Mouse (Mus musculus) kidney, postnatal 0 days (tissue): Measurements from ENCODE around the gene Tmub1. TPM values are rescaled to one million over a fixed set of nuclear protein-coding genes. Genes with fewer than 3 reads are reported as not detected.

ENCODE experiments used
- ATAC-seq: fragments of 200-750 bp; cut with Nextera tagmentation; replicated peaks from 2 replicates; pipeline ENCODE4 v1.8.0; 2017; ENCODE audit warnings: low read depth, moderate number of reproducible peaks, moderate TSS enrichment, moderate library complexity; ENCODE audit not compliant: low FRiP score
- DNase-seq: peaks from one replicate; pipeline ENCODE4 v3.0.0-alpha.2; 2016; ENCODE audit warnings: low spot score
- H3K27ac ChIP-seq: fragments of 300-500 bp; sonication (generic); 2 replicates; pipeline ENCODE4 v1.5.1; 2014; ENCODE audit warnings: mild to moderate bottlenecking
- H3K27me3 ChIP-seq: fragments of 300-500 bp; sonication (generic); 2 replicates; pipeline ENCODE4 v1.6.1; 2014; ENCODE audit warnings: low read length, mixed read lengths; ENCODE audit not compliant: insufficient read depth
- H3K36me3 ChIP-seq: fragments of 300-500 bp; sonication (generic); 2 replicates; pipeline ENCODE4 v1.6.1; 2014; ENCODE audit warnings: low read length, mixed read lengths; ENCODE audit not compliant: insufficient read depth
- H3K4me1 ChIP-seq: fragments of 300-500 bp; sonication (generic); replicated peaks from 2 replicates; pipeline ENCODE4 v1.6.1; 2014; ENCODE audit warnings: antibody characterized with exemption, low read length, mixed read lengths; ENCODE audit not compliant: insufficient read depth
- H3K4me2 ChIP-seq: fragments of 300-500 bp; sonication (generic); 2 replicates; pipeline ENCODE4 v1.6.1; 2014; ENCODE audit warnings: mild to moderate bottlenecking, low read length, moderate library complexity, mixed read lengths
- H3K4me3 ChIP-seq: fragments of 300-500 bp; sonication (generic); replicated peaks from 2 replicates; pipeline ENCODE4 v1.5.1; 2014; ENCODE audit warnings: low read depth, low read length
- H3K9ac ChIP-seq: fragments of 300-500 bp; sonication (generic); 2 replicates; pipeline ENCODE4 v1.6.1; 2014; ENCODE audit warnings: low read depth, low read length
- H3K9me3 ChIP-seq: fragments of 300-500 bp; sonication (generic); replicated peaks from 2 replicates; pipeline ENCODE4 v1.6.1; 2016; ENCODE audit warnings: low read length, inconsistent platforms, mixed read lengths
- CTCF ChIP-seq: IDR thresholded peaks from 2 replicates; pipeline ENCODE4 v1.5.1; 2016; ENCODE audit warnings: antibody characterized with exemption, low read depth, mild to moderate bottlenecking, moderate library complexity
- WGBS: fragments of 180-500 bp; shearing (Covaris S2); extraction: QIAGEN DNeasy Blood & Tissue Kit; methylation state at CpG from one replicate; pipeline ENCODE4 v1.1.7; 2014; 5-methylcytosine and 5-hydroxymethylcytosine counted together
- polyA plus RNA-seq: library from polyadenylated mRNA; unstranded; fragments of >200 nt; fragmentation: Nextera tagmentation; extraction: Ambion mirVana; gene quantifications from 2 replicates; pipeline ENCODE4 v1.2.1, GENCODE M21; 2015

The Tmub1 gene
- polyA plus RNA-seq, 1 experiment from 2014 or later, result 28.0 TPM

DNA sequence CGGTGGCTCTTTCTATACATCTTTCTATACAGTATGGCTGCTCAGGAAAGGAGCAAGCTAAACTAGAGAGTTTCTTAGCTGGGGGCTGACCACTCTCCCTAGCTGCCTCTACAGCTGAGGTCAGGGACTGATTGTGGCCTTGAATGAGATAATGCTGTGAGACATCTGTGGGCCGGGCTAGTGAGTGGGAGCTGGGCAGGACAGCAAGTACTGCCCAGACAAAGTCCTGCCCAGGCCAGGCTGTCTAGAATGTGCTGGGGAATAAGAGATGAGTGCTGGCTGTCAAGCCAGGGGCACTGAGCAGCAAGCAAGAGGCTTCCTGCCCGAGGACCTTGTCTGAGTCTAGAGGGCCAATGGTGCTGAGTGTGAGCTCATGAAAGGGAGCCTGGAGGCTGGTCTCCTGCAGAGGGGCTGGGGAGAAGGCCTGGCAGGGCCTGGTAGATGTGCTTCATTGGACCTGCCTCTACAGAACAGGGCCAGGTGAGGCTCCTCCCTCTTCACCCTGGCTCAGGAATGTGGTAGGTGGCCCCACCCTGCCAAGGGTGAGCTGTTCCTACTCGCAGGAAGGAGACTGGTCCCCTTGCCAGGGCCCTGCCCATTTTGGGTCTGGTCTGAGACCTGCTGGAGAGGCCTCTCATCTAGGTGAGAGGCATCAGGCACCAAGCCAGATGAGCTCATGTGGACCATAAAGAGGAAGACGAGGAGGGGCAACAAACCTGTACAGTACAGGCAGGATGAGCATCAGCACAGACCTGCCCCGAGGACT is 28.0 kb upstream of the Tmub1 start:
- Histone ChIP-seq H3K27ac (no peak overlapping the region), H3K4me1 (peaks cover 22% of the 10 kb centered on the region; the same call in 1 of the 2 replicates), H3K36me3 (peaks cover 33% of the 10 kb centered on the region), H3K27me3 (0 out of 2 replicates have a peak, but pooled peaks cover 5% of the 10 kb centered on the region), H3K9me3 (no peaks in the 10 kb centered on the region), H3K4me3 (no peak overlapping the region), H3K9ac (no peak overlapping the region), H3K4me2 (peak overlapping the region; percentile 90; the same call in 1 of the 2 replicates)
- no peak for DNase-seq
- TF ChIP-seq CTCF, result no peak
- peak; percentile 44 for ATAC-seq
- WGBS, result 77% methylated on average over 6 of the region's 6 CpGs

DNA sequence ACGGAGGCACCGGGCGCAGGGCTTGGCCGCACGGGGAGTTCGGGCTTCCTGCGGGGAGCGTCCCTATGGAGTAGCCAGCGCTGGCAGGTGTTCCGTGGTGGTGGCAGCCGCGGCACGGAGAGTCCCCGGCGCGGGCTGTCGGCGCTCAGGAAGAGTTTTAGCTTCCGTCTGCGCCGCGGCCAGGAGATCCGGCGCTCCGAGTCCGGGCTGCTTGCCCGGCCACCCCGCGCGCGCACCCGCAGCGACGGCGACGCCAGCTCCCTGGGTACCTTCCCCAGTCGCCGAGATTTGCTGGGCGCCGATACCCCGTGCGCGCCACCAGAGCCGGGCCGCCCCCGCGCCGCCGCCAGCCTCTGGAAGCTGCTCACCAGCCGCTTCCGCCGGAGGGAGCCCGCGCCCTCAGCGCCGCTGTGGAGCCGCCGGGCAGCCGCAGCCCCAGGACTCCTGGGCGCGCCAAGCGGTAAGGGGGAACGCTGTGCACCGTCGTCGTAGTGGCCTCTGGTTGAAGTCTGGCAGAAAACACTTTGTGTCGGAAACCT is 27.1 kb upstream of the Tmub1 start:
- peak overlapping the region; percentile 90 for H3K4me2 ChIP-seq
- H3K36me3 ChIP-seq, result peaks cover 24% of the 10 kb centered on the region; the same call in 1 of the 2 replicates
- WGBS, result 4% methylated on average over 67 of the region's 67 CpGs
- H3K9me3 ChIP-seq, result no peaks in the 10 kb centered on the region
- ATAC-seq, result 0 out of 2 replicates have a peak, but pooled peaks have one; percentile 23
- peaks cover 22% of the 10 kb centered on the region; the same call in 1 of the 2 replicates for H3K4me1 ChIP-seq
- no peak overlapping the region for H3K27ac ChIP-seq
- 0 out of 2 replicates have a peak, but pooled peaks cover 5% of the 10 kb centered on the region for H3K27me3 ChIP-seq
- TF ChIP-seq CTCF, result peak; percentile 33; the same call in 1 of the 2 replicates
- peak; percentile 59 for DNase-seq
- H3K9ac ChIP-seq, result peak overlapping the region; percentile 58
- H3K4me3 ChIP-seq, result peak overlapping the region; percentile 45

DNA sequence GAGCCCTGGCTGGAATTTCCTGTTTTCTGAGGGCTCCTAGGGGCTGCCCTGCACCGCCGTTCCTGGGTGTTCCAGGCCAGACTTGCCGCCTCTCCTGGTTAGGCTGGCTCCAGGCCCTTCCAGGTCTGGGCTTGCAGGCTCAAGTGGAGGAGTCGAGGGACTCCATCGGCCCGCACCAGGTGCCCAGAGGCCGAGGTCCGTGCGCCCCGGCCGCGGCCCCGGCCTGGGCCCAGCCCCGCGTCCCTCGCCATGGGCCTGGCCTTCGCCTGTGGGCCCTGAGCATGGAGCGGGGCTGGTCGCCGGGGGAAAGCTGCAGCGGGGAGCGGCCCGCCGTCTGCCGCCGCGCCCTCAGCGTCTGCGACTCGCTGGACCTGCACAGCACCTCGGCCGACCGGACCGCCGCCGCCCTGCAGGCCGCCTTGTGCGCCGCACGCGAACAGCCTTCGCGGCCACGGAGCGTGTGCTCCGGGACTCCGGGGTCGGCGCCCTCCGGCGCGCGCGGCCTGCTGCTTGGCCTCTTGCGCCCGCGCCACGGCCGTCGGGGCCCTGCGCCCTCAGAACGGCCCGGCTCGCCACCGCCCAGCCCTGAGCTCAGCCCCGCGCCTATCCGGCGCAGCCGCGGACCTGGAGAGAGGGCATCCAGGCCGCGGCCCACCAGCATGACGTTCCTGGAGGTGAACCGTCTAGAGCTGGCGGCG is 26.5 kb upstream of the Tmub1 start:
- no peaks in the 10 kb centered on the region for H3K9me3 ChIP-seq
- H3K4me2 ChIP-seq, result peak overlapping the region; percentile 90
- TF ChIP-seq CTCF, result no peak
- H3K4me1 ChIP-seq, result peaks cover 22% of the 10 kb centered on the region; the same call in 1 of the 2 replicates
- WGBS, result 7% methylated on average over 62 of the region's 77 CpGs
- H3K27me3 ChIP-seq, result 0 out of 2 replicates have a peak, but pooled peaks cover 5% of the 10 kb centered on the region
- peak overlapping the region; percentile 45 for H3K4me3 ChIP-seq
- H3K27ac ChIP-seq, result no peak overlapping the region
- H3K9ac ChIP-seq, result peak overlapping the region; percentile 58
- DNase-seq (no peak), ATAC-seq (peak; percentile 26; the same call in 1 of the 2 replicates)
- peaks cover 18% of the 10 kb centered on the region; the same call in 1 of the 2 replicates for H3K36me3 ChIP-seq

DNA sequence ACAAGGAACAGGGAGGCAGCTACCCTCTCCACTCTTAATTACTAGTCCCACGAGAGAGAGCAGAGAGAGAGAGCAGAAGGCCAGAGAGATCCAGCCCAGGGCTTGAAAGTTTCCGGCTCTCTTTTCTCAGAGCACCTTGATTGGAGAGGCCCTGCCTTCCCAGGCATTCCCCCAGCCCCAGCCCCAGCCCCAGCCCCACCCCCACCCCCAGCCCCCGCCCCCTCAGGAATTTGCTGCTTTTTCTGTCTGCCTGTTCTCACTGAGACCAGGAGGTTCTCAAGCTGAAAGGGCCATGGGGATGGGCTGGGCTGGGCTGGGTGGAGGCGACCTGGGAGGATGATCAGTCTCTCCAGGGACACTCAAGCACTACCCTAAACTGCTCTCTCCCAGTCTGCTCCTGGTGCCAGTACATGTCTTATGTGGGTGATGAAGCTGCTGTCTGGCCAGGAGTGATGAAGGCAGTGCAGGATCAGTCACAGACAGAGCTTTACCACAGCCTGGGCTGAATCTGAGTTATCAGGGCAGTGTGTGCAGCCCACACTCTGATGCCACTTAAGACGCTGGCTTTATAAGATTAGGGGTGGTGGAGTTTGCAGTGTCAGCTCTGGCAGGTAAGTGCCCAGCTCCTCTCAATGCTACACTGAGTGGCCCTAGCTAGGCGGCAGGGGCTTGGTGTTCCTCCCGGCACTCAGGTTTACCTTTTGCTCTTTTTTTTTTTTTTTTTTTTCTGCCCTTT is 25.4 kb upstream of the Tmub1 start:
- Histone ChIP-seq H3K27me3 (0 out of 2 replicates have a peak, but pooled peaks cover 5% of the 10 kb centered on the region), H3K4me2 (no peak overlapping the region), H3K4me3 (no peak overlapping the region), H3K27ac (no peak overlapping the region), H3K9me3 (no peaks in the 10 kb centered on the region), H3K4me1 (peaks cover 22% of the 10 kb centered on the region; the same call in 1 of the 2 replicates), H3K36me3 (peaks cover 9% of the 10 kb centered on the region; the same call in 1 of the 2 replicates), H3K9ac (no peak overlapping the region)
- ATAC-seq (no peak), DNase-seq (no peak)
- no peak for TF ChIP-seq CTCF
- 47% methylated on average over 7 of the region's 7 CpGs for WGBS

DNA sequence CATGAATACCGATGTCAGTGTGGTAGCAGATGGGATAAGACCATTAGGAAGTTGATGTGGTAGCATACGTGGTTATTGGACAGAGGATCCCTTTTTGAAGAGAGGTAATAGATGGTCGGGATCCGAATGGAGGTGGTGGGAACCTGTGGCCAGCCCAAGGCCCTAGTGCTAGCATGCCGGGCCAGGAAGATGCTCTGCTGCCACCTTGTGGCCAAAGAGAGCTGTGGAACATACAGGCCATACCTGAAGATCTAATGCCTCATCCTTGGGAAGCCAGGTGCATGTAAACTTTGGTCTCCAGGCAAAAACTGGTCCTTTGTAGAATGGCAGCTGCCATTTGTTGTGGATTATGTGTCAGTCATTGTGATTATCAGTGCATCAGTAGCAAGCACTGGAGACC is 22.9 kb upstream of the Tmub1 start:
- DNase-seq (peak; percentile 81), ATAC-seq (0 out of 2 replicates have a peak, but pooled peaks have one; percentile 19)
- Histone ChIP-seq H3K9ac (no peak overlapping the region), H3K9me3 (no peaks in the 10 kb centered on the region), H3K27me3 (0 out of 2 replicates have a peak, but pooled peaks cover 5% of the 10 kb centered on the region), H3K4me3 (no peak overlapping the region), H3K4me2 (no peak overlapping the region), H3K4me1 (peaks cover 19% of the 10 kb centered on the region; the same call in 1 of the 2 replicates), H3K27ac (no peak overlapping the region), H3K36me3 (no peaks in the 10 kb centered on the region)
- WGBS, result 8% methylated on average over 5 of the region's 5 CpGs
- TF ChIP-seq CTCF, result peak; percentile 98
